Mouse (Mus musculus) bone marrow, adult 2 months (tissue): ENCODE results near the gene Cdca5. TPM values are rescaled to one million over a fixed set of nuclear protein-coding genes. Genes with fewer than 3 reads are reported as not detected.
A peak's percentile ranks its signal among the peaks of the same experiment; 100 is the strongest.

Experiments
- H3K27ac ChIP-seq: fragments of 200-500 bp; 2 replicates; pipeline ENCODE4 v1.5.1; 2012; ENCODE audit warnings: low read depth, mild to moderate bottlenecking, control low read depth, inconsistent platforms, low read length; ENCODE audit not compliant: control insufficient read depth, poor library complexity, insufficient read depth
- H3K4me1 ChIP-seq: fragments of 200-500 bp; 2 replicates; pipeline ENCODE4 v1.6.1; 2011; ENCODE audit warnings: low read length; ENCODE audit not compliant: control insufficient read depth, insufficient read depth
- H3K4me3 ChIP-seq: fragments of 200-500 bp; replicated peaks from 2 replicates; pipeline ENCODE3; 2011; ENCODE audit warnings: mild to moderate bottlenecking, low read depth, low read length, control low read depth; ENCODE audit not compliant: control insufficient read depth
- CTCF ChIP-seq: fragments of 200-500 bp; IDR thresholded peaks from 2 replicates; pipeline ENCODE4 v1.5.1; 2011; ENCODE audit warnings: low read length, control low read depth; ENCODE audit not compliant: control insufficient read depth, insufficient read depth
- POLR2A ChIP-seq: fragments of 200-500 bp; IDR thresholded peaks from 2 replicates; pipeline ENCODE4 v1.6.1; 2011; ENCODE audit warnings: low read depth, mild to moderate bottlenecking, control low read depth, low read length, borderline replicate concordance; ENCODE audit not compliant: control insufficient read depth
- WGBS: fragments of 180-500 bp; shearing (Covaris S2); methylation state at CpG from one replicate; pipeline ENCODE4 v1.1.7; 2018; 5-methylcytosine and 5-hydroxymethylcytosine counted together
- polyA plus RNA-seq: library from polyadenylated mRNA; stranded (reverse); fragments of >200 nt; gene quantifications from 2 replicates; pipeline ENCODE4 v1.2.4, GENCODE M21; 2011; ENCODE audit warnings: low replicate concordance; ENCODE audit not compliant: missing spikeins, insufficient read depth, insufficient read length

Cdca5 gene
- polyA plus RNA-seq, 1 experiment: 31.0 TPM

GRCm38 (mm10) chr19:6067724-6068415 is 16.9 kb upstream of the Cdca5 start, which contains the start of gene Tm7sf2:
Tm7sf2 (minus strand) TSS chr19:6068373.
- peak within 1 kb of the TSS; percentile 7; the same call in 1 of the 2 replicates for H3K27ac ChIP-seq
- peak within 1 kb of the TSS; percentile 56 for H3K4me3 ChIP-seq
- 14% methylated on average over 33 of the region's 33 CpGs for WGBS
- peaks cover 4% of the 10 kb centered on the region for H3K4me1 ChIP-seq
- TF ChIP-seq POLR2A (no peak), CTCF (0 out of 2 replicates have a peak, but pooled peaks have one; percentile 12)

- no peak for TF ChIP-seq POLR2A
- no peak for TF ChIP-seq CTCF
- peaks cover 6% of the 10 kb centered on the region for H3K4me1 ChIP-seq
- whole genome bisulfite sequencing: 82% methylated on average over 4 of the region's 4 CpGs
- no peak overlapping the region for H3K4me3 ChIP-seq
- H3K27ac ChIP-seq: no peak overlapping the region
Observed at GRCm38 (mm10) chr19:6068951-6069350, 15.8 kb upstream of the Cdca5 start.

- TF ChIP-seq CTCF (no peak), POLR2A (no peak)
- Histone ChIP-seq H3K27ac (no peak overlapping the region), H3K4me3 (no peak overlapping the region), H3K4me1 (peaks cover 6% of the 10 kb centered on the region)
- WGBS: 85% methylated on average over 10 of the region's 10 CpGs
Observed at GRCm38 (mm10) chr19:6069851-6070250, 14.9 kb upstream of the Cdca5 start.

- 87% methylated on average over 31 of the region's 31 CpGs for WGBS
- TF ChIP-seq CTCF: no peak
- TF ChIP-seq POLR2A: no peak
- H3K4me1 ChIP-seq: peaks cover 6% of the 10 kb centered on the region
- H3K27ac ChIP-seq: peak overlapping the region; percentile 35; the same call in 1 of the 2 replicates
- H3K4me3 ChIP-seq: no peak overlapping the region
Observed at GRCm38 (mm10) chr19:6070571-6071250, 14.1 kb upstream of the Cdca5 start.

- Histone ChIP-seq H3K27ac (peak overlapping the region; percentile 35; the same call in 1 of the 2 replicates), H3K4me3 (no peak overlapping the region), H3K4me1 (peaks cover 7% of the 10 kb centered on the region)
- WGBS: 80% methylated on average over 19 of the region's 19 CpGs
- TF ChIP-seq POLR2A (peak; percentile 23; the same call in 1 of the 2 replicates), CTCF (no peak)
Observed at GRCm38 (mm10) chr19:6071261-6071660, 13.5 kb upstream of the Cdca5 start.

GRCm38 (mm10) chr19:6073889-6074288 is 10.9 kb upstream of the Cdca5 start:
- H3K4me1 ChIP-seq: peaks cover 7% of the 10 kb centered on the region
- peak overlapping the region; percentile 47; the same call in 1 of the 2 replicates for H3K27ac ChIP-seq
- 57% methylated on average over 5 of the region's 5 CpGs for WGBS
- no peak for TF ChIP-seq POLR2A
- no peak for TF ChIP-seq CTCF
- H3K4me3 ChIP-seq: no peak overlapping the region

GRCm38 (mm10) chr19:6076564-6077393 is 8.0 kb upstream of the Cdca5 start, which contains the start of gene Vps51:
Vps51 (minus strand) TSS chr19:6077231.
- Histone ChIP-seq H3K4me3 (peak within 1 kb of the TSS; percentile 78), H3K27ac (peak within 1 kb of the TSS; percentile 79), H3K4me1 (peaks cover 6% of the 10 kb centered on the region)
- 1% methylated on average over 33 of the region's 33 CpGs for WGBS
- TF ChIP-seq CTCF: no peak
- peak; percentile 49; the same call in 1 of the 2 replicates for TF ChIP-seq POLR2A

GRCm38 (mm10) chr19:6079983-6080480 is 4.8 kb upstream of the Cdca5 start, which contains the start of gene Tmem262:
Tmem262 (plus strand) TSS chr19:6080033.
- Histone ChIP-seq H3K4me1 (peaks cover 4% of the 10 kb centered on the region), H3K4me3 (no peak within 1 kb of the TSS), H3K27ac (no peak within 1 kb of the TSS)
- no peak for TF ChIP-seq CTCF
- TF ChIP-seq POLR2A: no peak
- WGBS: 87% methylated on average over 12 of the region's 12 CpGs
